Mouse (Mus musculus) naive thymus-derived CD4-positive, alpha-beta T cell, adult 2 months (primary cell): ENCODE results near the gene Rictor.

Source experiments
- DNase-seq: peaks from one replicate; pipeline ENCODE4 v3.0.0-alpha.2; 2011; ENCODE audit warnings: low read depth

Rictor gene

GRCm38 (mm10) chr15:6707936-6708525 lies at the start of gene Rictor:
Gene Rictor, plus strand, starts transcription at chr15:6708379.
- DNase-seq, result peak; percentile 90

DNA sequence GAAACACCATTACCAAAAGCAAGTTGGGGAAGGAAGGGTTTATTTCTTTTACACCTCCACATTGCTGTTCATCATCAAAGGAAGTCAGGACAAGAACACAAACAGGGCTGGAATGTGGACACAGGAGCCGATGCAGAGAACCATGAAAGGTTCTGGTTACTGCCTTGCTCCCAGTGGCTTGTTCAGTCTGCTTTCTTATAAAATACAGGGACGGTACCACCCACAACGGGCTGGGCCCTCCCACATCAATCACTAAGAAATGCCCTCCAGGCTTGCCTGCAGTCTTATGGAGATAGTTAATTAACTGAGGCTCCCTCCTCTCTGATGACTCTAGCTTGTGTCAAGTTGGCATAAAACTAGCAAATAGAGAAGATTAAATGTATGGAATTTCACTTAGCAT lies 46.2 kb upstream of the Rictor start:
- DNase-seq, result no peak

GRCm38 (mm10) chr15:6663991-6664390 lies 44.2 kb upstream of the Rictor start:
- no peak for DNase-seq

DNA sequence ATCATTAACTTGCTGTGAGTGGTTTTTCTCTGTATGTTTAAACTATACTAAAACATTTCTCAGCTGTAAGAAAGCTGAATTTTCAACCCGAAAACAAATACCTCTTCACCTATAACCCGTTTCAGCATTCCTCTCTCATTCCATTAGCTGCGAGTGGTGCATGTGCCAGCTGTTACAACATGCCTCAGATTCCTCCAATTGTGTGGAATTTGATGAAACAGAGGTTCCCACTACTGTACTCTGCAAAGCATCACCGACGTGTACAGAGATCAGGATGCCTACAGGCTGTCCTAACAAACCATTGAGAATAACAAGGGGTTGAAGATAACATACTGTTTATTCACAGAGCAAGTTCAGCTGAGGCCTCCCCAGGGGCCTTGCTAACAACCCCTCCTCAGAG lies 42.1 kb upstream of the Rictor start:
- no peak for DNase-seq

DNA sequence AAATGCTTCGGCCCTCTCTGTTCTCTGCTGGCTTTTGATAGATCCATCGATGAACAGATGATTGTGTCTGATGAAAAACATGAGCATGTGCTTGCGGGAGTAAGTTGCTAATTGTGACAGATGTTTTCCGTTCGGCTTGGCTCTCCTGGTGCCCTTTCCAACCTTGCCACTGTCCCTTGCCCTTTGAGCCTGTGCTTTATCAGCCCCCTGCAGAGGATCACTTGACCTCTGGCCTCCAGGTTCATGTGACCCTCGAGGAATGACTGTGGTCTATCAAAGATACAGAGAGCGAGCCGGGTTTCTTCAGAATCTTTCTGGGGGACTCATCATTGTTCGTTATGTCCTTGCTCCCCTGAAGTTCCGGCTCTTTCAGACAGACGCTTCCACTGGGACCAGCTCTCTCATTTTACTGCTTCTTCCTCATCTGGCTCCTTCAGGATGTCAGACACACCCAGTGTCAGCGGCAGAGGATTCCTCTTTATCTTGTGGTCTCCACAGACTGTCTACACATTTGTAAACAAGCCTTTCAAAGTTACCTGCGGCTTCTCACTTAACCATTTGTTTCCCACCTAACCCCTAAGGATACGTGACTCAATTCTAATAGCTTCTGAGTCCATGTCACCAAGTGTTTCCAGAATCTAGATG lies 39.3 kb upstream of the Rictor start:
- no peak for DNase-seq

GRCm38 (mm10) chr15:6678479-6678878 lies 29.7 kb upstream of the Rictor start:
- no peak for DNase-seq

GRCm38 (mm10) chr15:6702164-6702563 lies 6.0 kb upstream of the Rictor start:
- DNase-seq, result peak; percentile 49

DNA sequence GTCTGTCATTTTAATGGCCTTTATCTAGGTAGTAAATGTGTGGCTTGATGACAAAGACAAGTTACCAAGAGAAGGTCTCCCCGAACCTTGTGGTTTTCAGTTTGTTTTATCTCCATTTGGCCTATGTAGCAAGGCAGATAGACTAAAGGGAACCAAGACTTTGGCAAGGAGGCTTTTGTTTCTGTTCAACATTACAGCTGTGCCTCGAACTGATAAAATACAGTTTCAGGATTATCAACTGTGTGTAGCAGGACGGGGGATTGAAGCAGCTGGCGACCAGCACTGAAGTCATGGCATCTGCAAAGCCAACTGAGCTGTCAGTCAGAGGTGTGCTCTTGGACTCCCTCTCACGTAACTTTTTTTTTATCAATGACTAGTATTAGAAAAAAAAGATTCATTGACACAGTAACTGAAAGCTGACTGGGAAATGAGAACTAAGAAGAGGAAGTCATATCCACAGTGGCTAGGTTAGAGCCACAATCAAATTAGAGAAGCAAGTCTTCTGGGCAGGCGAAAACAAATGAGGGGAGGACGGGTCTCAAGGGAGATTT lies 2.8 kb upstream of the Rictor start:
- DNase-seq, result peak; percentile 48

GRCm38 (mm10) chr15:6707551-6707935 lies 636 bp upstream of the Rictor start:
- DNase-seq, result peak; percentile 64

DNA sequence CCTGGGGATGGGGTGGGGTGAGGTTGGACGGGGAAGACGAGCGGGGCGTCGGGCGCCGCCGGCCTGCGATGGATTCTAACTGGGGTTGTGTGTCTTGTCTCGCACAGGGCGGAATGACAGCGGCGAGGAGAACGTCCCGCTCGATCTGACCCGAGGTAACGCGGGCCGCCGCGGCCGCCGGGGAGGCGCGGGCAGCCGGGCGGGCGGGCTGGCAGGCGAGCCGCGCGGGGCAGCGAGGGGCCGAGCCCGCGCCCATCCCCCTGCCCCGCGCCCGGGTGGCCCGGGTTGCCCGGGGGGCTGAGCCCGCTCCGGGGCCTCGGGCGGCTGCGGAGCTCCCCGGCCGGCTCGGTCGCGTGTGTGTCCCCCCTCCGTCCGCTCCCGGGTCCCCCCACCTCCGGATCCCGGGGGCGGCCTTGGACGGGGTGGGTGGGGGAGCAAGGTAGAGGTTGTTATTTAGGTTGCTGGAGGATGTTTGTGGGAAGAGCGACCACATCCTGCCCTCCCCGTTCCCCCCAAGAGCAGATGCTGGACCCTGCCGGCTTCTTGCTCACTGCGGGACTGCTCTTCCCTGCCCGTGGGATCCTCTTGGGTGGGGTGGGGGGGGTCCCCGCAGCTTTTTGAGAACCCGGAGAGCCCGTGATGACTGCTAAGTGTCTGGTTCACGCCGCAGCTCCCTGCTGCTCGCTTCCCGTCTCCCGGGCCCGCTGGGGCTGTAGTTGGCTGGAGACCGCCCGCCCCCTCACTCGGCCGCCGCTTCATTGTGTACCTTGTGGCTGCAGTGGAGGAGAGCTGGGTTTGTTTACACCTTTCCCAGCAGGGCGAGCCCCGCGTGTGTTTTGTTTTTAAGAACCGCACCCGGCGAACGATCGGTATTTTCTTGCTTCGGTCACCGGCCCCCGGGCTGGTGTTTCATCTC lies 605 bp downstream of the Rictor start:
- DNase-seq, result peak; percentile 68

GRCm38 (mm10) chr15:6709618-6710017 lies 1.4 kb downstream of the Rictor start:
- peak; percentile 37 for DNase-seq

DNA sequence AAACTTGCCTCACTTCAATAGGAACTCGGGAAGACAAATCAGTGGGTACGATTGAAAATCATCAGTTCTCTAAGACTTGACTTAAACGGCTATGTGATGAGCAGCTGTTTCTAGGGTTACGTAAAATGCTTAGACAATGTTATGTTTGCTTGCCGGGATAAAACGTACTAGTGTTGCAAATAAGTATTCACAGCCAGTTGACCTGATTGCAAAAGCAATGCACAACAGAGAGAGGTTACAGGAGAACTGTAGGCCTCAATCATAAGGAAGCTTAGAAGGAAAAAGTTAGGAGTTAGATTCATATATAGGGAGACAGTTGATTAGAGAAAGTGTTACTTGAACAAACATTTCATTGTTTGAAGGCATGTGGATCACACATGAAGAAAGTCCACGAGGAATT lies 2.2 kb downstream of the Rictor start:
- no peak for DNase-seq

- DNase-seq, result no peak
These were observed 3.0 kb downstream of the Rictor start for GRCm38 (mm10) chr15:6711226-6711625.

DNA sequence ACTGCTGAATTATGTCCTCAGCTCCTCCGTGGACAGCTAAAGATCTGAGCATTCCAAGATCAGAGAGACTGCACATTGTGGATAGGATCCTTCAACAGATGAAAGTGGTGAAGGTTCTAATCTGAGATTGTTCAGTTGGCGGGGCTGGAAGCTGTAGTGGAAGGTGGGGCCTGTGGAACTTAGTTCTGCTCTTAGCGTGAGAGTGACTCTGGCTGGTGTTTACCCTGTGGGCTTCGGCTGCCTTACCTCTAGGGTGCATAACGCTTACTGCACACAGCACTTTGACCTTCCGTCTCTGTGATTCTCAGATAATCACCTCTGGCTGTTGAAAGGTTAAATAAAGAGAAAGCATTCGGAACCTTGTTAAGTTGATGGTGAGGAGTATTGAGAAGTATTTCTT lies 6.6 kb downstream of the Rictor start:
- no peak for DNase-seq

GRCm38 (mm10) chr15:6715237-6715636 lies 7.1 kb downstream of the Rictor start:
- DNase-seq, result no peak

DNA sequence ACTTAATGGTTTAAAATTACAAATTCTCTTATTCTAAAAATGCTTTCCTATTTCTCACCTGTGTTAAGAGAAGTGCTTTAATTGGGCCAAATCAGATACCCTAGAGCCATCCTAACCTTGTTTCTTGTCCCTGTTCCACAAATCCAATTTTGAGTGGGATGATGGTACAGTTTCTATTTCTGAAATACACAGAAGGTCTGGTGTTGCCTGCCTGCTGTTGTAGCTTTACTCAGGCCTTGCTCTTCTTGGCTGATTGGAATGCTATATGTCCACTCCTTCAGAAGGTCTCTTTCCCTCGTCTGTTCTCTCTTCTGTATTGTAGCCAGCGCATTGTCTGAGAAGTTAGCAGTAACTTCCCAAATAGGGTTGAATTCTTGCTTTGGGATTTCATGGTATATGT lies 13.2 kb downstream of the Rictor start:
- DNase-seq, result no peak

DNA sequence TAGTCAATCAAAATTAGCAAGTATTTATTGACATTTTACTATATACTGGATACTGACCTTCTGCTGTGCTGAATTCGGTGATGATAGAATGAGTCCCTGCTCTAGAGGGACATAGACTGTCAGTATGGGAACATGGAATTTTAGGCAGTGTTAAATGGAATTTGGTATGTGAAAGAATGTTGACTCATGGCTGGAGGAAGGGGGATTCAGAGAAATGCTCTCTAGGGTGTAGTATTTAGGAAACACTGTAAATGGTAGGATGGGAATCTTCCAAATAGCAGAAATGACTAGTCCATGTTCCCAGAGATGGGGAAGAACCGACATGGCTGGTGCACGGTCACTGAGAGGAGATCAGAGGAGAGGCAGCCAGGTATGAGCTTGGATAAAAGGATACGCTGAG lies 13.6 kb downstream of the Rictor start:
- no peak for DNase-seq

- DNase-seq, result no peak
These were observed 14.4 kb downstream of the Rictor start for GRCm38 (mm10) chr15:6722405-6723176.

DNA sequence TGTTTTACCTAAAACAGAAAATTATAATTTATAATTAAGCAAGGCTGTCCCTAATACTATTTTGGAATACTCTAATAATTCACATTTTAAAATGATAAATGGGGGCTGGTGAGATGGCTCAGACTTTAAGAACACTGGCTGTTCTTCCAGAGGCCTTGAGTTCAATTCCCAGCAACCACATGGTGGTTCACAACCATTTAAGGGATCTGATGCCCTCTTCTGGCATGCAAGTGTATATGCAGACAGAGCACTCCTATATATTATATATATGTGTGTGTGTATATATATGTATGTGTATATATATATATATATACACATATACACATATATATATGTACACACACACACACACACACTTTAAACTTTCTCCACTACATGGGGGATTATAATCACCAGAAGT lies 15.2 kb downstream of the Rictor start:
- no peak for DNase-seq

- DNase-seq, result no peak
These were observed 16.3 kb downstream of the Rictor start for GRCm38 (mm10) chr15:6724442-6724841.

DNA sequence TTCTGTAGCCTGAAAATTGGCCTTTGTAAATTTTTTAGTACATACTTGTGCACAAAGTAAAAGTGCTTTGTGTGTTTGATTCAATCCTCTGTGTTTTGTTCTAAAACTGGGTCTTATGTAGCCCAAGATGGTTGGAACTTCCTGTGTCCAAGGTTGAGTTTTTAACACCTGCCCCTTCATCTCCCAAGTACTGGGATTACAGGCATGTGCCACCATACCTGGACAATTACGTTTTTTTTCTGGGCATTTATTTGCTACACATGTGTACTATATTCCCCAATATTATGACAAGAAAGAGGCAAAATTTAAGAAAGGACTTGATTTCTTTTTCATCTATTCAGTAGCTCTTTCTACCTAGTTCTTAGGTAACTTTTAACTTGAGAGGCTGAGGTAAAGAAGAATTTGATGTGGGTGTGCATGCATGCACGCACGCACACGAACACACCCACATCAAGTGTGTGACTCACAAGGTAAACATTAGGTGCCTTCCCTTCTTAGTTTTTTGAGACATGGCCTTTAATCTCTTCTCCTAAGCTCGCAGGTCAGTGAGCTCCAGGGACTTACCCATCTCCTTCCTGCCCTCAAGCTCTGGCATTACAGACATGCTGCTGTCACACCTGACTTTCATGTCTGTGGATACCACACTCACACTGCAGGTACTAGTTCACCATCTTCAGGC lies 18.1 kb downstream of the Rictor start:
- DNase-seq, result peak; percentile 77
